Mouse (Mus musculus): Measurements from ENCODE around the gene Phf5a.

- TF ChIP-seq USF1 (IDR thresholded peaks at IDR 0.05; ENCODE audit: low read depth) (no peak), CEBPB (IDR thresholded peaks at IDR 0.05; ENCODE audit: insufficient read depth, poor library complexity, severe bottlenecking) (no peak), POLR2A (IDR thresholded peaks at IDR 0.05; ENCODE audit: insufficient read length, low read depth) (no peak), MYOG (IDR thresholded peaks at IDR 0.05; ENCODE audit: control insufficient read depth in 1 of 3, insufficient read depth in 1 of 3, insufficient read length in 2 of 3, low read depth in 2 of 3) (no peak), TCF3 (IDR thresholded peaks at IDR 0.05; ENCODE audit: insufficient read length, low read depth) (no peak), MAX (IDR thresholded peaks at IDR 0.05; ENCODE audit: low read depth) (no peak)
Measured at GRCm38 (mm10) chr15:81836124-81836821, 35.4 kb downstream of the Phf5a start.

All from myocyte (in vitro differentiated cells).